Mouse (Mus musculus) frontal cortex, postnatal 25 days (tissue): ENCODE measurements at regions not wholly inside any gene's neighbourhood (a gene's known extent, or its start where the extent isn't known, plus 50 kb on each side); places are given as distances from the start of the nearest gene placed in this dataset.

Source experiments
- DNase-seq, 2 experiments: peaks; one replicate each; pipeline ENCODE4 v3.0.0; 2022; ENCODE audit warnings: low spot score in 2 of 2

DNA sequence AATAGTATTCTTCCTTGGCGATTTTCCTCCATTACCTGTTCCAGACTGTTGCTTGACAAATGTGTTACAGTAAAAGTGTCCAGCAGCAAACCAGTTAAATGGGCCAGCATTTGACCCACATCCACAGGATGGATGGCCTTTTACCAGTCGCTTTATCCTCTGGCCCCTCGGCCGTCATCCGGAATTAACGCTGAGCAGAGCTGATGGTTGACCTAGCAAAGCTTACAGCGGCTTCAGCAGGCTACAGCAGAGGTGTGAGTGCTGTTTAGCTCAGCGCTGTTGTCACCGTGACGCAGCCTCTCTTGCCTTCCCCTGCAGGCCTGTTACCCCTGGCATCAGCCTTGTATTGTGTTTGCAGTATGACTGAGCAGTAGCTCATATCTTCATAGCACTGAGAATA is 159.8 kb upstream of the Eif4g2 start:
- no peak for DNase-seq

DNA sequence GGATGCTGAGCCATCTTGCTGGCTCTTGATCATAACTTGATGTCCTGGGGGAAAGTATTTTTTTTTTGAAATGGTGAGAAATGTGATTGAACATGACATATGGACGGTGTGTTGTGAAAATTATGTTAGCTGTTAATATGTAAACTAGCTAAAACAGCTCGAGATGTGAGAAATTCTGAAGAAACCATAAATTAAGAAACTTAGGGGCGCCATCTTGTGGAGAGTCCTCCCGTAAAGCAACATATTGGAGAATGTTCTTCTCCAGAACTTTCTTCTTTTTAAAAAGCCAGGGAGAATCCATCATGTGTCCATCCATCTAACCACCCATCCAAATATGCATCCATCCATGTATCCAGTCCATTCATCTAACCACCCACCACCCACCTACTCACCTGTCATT is 158.7 kb upstream of the Eif4g2 start:
- peak; percentile 23 to 28 for DNase-seq

GRCm38 (mm10) chr7:111240234-111240826 is 157.5 kb upstream of the Eif4g2 start:
- DNase-seq, result no peak

- no peak for DNase-seq
These were observed 155.0 kb upstream of the Eif4g2 start for GRCm38 (mm10) chr7:111237819-111238218.

DNA sequence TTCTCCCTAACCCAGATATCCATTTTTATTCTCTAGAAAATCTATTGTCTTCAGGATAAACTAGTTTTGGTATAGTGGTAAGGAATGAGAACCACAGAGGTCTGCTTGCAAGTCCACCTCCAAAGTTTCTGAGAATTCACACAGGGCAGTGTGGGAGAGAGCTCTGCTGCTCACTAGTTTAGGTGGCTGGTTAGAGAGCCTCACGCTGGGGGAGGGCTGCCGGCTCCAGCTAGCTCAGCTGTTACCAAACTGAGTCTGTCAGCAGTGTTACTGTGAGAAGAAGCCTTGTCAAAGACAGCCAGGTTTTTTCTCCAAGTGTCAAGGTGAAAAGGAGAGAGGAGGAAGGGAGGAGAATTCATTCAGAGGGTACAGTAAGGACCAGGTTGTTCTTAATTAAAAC is 147.8 kb upstream of the Eif4g2 start:
- DNase-seq, result no peak

DNA sequence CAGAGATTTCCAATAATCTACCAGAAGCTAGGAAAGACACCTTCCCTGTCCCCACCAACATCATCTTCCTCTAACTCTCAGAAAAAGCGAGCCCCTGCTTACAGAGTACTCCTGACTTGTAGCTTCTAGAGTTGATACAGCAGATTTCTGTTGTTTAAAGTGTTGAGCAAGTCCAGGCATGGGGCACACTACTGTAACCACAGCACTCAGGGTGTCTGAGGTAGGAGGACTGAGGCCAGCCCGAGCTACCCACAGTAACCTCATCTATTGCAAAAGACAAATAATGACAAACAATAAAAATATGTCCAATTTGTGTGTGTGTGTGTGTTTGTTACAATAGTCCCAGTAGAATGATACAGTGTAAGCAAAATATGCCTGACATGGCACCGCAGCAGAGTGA is 144.3 kb upstream of the Eif4g2 start:
- no peak for DNase-seq

GRCm38 (mm10) chr7:111226026-111226656 is 143.3 kb upstream of the Eif4g2 start:
- DNase-seq, result no peak

DNA sequence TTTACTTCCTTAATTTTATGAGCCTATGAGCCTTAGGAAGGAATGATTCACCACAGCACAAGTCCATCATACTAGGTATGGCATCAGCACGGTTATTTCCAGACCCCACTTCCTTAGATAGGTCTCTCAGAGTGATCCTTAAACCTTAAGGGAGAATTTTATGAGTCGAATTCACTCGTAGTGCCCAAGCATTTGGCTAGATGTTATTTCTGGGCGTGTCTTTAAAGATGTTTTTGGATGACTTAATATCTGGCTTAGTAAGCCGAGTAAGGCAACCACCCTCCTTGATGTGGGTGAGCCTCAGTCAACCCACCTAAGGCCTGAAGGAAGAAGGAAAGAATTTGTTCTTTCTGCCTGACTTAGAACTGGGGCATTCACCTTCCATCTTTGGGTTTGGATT is 132.8 kb upstream of the Eif4g2 start:
- no peak for DNase-seq

- no peak for DNase-seq
These were observed 131.5 kb upstream of the Eif4g2 start for GRCm38 (mm10) chr7:111214226-111214906.

DNA sequence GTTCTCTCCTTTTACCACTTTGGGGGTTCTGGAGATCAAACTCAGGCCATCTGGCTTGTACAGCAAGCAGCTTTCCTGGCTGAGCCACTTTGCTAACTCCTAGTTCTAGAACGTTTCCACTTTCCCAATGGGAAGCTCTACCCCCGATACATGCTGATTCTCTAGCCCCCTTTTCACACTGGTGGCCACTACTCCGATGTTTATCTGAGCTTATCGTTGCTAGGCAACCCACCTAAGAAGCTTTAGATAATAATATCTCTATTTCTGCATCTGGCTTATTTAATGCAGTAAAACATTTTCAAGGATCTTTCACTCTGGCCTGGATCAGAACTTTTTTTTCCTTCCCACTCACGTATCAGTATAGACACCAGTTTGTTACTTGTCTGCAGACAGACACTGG is 129.4 kb upstream of the Eif4g2 start:
- DNase-seq, result no peak

GRCm38 (mm10) chr7:111211641-111212040 is 128.8 kb upstream of the Eif4g2 start:
- DNase-seq, result no peak

- DNase-seq, result no peak
These were observed 127.5 kb upstream of the Eif4g2 start for GRCm38 (mm10) chr7:111210282-111210681.

GRCm38 (mm10) chr7:111205876-111206275 is 123.0 kb upstream of the Eif4g2 start:
- no peak for DNase-seq

GRCm38 (mm10) chr7:111198608-111199355 is 116.0 kb upstream of the Eif4g2 start:
- DNase-seq, result no peak

DNA sequence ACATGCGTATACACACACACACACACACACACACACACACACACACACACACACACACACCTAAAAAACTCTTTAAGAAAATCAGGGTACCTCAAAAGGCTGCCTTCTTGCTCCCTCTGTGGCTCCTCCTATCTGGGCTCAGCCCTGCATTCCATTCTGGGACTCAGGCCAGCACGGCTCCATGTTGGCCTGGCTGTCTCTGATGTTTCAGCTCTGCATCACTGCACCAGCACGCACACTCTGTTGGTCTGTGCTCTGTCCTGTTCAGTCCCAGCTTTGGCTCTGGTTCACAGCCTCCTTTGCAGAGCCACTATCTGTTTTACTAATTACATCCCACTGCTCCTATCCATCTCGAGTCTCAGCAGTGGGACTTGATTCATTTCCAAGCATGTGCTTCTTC is 108.8 kb upstream of the Eif4g2 start:
- DNase-seq, result no peak

DNA sequence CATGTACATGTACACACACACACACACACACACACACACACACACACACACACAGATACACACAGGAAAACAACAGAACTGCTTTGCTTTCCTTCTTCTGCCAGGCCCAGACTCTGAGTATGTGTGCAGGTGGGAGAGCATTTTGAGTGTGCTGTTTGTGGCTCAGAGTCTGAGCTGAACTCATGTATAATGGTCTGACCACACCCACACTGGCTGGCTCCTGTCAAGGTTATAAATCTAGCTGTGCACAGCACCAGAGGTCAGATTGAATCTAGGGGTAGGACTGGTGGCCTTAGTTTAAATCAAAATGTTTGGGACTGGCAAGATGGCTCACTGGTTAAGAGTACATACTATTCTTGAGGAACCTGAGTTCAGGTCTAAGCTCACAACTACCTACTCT is 108.4 kb upstream of the Eif4g2 start:
- no peak for DNase-seq

DNA sequence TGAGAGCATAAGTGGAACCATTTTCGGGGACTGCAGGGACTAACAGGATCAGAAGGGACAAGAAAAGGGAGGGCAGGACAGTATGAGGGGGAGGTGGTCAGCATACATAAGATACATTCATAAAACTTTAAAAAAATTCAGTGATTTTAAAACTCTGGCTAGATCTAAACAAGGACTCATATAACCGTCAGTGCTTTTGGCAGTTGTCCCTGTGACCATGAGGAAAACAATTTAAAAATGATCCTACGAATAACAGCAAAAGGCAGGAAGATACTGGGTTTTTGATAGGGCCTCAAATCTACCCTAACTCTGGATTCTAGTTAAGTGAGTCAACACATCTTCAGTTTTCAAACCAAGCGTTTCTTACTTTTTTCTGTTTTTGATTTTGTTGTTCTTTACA is 106.9 kb upstream of the Eif4g2 start:
- DNase-seq, result no peak

DNA sequence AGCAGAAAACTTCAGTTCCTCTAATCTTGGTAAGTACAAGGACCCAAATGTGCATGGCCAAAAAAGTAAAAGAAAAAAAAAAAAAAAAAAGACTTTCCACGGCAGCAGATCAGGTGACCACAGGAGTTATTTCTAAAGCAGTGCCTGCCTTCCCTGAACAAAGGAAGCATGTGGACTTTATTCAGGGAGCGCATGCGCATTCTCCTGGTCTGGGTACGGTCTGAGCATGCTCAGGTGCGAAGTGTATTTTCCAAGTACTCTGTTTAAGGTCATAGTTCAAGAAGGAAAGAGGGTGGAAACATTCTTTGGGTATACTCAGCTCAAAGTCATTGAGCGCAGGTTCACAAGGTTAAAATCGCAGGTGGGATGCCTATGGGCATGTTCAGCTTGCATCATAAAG is 103.1 kb upstream of the Eif4g2 start:
- no peak for DNase-seq

DNA sequence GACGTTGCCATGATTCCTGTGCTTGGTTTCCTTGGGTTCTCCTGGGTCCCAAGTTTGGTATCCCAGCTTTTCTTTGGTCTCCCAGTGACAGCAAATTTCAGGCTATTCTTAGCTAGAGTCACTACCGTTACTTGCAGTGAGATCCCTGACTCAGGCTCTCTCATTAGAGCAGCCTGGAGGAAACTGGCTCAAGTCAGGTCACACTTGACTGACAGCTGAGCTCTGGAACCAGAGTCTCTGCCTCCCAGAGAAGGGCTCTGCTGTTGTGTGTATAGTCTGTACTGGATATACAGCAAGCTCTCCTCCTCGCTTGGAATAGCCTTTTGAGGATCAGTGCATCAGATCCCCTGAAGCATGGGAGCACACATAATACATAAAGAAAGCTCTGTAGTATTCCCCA is 100.7 kb upstream of the Eif4g2 start:
- no peak for DNase-seq

- peak; percentile 36 to 60 for DNase-seq
These were observed 99.5 kb upstream of the Eif4g2 start for GRCm38 (mm10) chr7:111182319-111182718.

GRCm38 (mm10) chr7:111179401-111180271 is 96.8 kb upstream of the Eif4g2 start:
- DNase-seq, result no peak
